Mouse (Mus musculus) kidney, postnatal 25 days (tissue): ENCODE results near the gene Ctcf.
A peak's percentile ranks its signal among the peaks of the same experiment; 100 is the strongest.

Experiments used
- DNase-seq, 2 experiments: peaks; one replicate each; pipeline ENCODE4 v3.0.0; 2021; ENCODE audit warnings: mixed read lengths in 2 of 2

Ctcf gene

DNA sequence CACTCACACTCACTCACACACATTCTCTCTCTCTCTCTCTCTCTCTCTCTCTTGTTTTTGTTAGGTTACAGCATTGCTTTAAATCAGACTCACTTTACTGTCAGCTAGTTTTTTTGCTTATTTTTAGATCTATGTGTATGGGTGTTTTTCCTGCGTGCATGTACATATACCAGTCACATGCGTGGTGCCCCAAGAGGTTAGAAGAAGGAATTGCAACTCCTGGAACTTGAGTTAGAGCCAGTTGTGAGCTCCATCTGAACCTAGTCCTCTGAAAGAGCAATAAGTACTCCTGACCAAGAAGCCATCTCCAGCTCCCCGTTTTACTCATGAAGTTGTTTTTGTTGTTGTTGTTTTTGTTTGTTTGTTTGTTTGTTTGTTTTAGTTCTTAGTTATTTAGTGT, 24.8 kb downstream of the Ctcf start:
- DNase-seq, result peak in 1 of 2 experiments; percentile 36

GRCm38 (mm10) chr8:105677891-105678290, 41.5 kb downstream of the Ctcf start:
- DNase-seq, result no peak

GRCm38 (mm10) chr8:105685325-105685724, 49.0 kb downstream of the Ctcf start:
- DNase-seq, result no peak

DNA sequence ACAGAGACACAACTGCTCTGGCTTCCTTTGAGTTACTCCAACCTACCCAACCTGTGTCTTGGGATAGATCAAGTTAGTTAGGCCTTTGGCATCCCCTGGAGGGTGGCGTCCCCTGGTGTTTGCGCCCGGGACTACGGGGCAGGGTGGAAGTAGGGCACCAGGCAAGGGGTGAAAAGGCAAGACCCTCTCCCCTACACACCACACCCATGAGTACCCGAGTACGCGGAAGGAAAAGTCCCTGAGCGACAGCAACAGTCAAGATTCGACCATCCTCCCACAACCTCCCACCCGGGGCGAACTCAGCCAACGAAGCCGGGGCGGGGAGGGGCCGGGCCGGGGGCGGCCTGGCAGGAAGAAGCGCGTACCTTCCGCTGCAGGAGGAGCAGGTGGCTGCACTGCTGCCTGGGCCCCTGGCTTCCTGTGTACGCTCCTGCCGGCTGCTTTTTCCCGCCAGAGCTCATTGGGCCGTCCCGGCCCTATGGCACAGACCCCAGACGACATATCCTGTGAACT, 49.5 kb downstream of the Ctcf start, which contains the start of gene Carmil2:
Carmil2 (plus strand) TSS at position 479 of the 513 bp plus-strand sequence.
- peak; percentile 68 to 73 for DNase-seq

DNA sequence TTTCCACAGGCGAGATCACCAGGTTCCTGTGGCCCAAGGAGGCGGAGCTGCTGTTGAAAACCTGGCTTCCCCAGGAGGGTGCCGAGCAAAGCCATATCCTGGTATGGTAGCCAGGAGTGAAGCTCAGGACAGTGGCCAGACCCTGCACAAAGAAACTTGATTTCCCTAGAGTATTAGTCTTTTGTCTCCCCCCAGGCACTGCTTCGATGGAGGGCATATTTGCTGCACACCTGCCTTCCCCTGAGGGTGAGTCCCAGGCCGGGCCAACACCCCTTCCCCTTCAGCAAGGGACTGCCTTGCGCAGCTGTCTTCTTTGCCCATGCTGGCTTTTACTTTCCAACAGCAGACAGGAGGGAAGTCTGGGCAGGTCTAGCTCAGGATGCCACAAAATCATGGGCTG, 50.2 kb downstream of the Ctcf start:
- DNase-seq, result no peak

- no peak for DNase-seq
These were observed 51.1 kb downstream of the Ctcf start for GRCm38 (mm10) chr8:105687512-105687911.

- no peak for DNase-seq
These were observed 51.9 kb downstream of the Ctcf start for GRCm38 (mm10) chr8:105688242-105688752.

GRCm38 (mm10) chr8:105689256-105689982, 53.1 kb downstream of the Ctcf start:
- DNase-seq, result no peak

DNA sequence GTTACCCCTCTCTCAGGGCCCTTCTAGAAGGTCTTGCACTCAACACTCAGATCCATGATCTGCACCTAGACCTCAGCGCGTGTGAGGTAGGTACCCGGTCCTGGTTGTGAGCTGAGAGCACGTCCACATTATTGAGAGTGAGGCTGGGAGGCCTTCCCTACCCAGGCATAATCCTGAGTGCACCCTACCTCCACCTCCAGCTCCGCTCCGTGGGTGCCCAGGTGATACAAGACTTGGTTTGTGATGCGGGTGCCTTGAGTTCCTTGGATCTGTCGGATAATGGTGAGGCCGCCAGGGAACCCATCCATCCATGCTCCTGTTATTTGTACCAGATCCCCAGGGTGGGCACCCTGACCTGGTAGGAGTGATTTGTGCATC, 53.6 kb downstream of the Ctcf start:
- no peak for DNase-seq

GRCm38 (mm10) chr8:105690978-105691377, 54.6 kb downstream of the Ctcf start:
- DNase-seq, result no peak

- DNase-seq, result no peak
These were observed 56.2 kb downstream of the Ctcf start for GRCm38 (mm10) chr8:105692449-105693182.

DNA sequence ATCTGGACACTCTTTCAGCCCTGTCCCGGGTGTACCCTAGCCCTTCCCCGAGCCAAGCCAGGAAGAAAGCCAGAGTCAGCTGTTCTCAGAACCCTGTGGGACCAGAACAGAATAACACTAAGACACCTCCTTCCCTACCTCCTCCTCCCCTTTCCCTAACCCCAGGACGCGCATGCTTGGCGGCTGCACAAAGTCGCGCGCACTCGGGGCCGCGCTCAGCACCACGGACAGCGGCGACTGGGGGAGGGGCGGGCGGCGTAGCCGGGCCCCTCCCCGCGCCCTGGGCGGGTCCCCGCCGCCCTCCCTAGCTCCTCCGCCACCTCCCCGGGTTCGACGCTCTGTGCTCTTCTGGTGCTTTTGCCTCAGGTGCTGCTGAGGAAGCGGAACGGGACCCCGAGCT, 57.3 kb downstream of the Ctcf start:
- peak; percentile 75 to 83 for DNase-seq

- DNase-seq, result no peak
These were observed 57.9 kb downstream of the Ctcf start for GRCm38 (mm10) chr8:105694051-105694799.

GRCm38 (mm10) chr8:105695080-105695780, 58.9 kb downstream of the Ctcf start:
- DNase-seq, result no peak

- peak in 1 of 2 experiments; percentile 44 for DNase-seq
These were observed 60.9 kb downstream of the Ctcf start for GRCm38 (mm10) chr8:105697196-105697780.

- DNase-seq, result no peak
These were observed 62.4 kb downstream of the Ctcf start for GRCm38 (mm10) chr8:105698734-105699133.

GRCm38 (mm10) chr8:105699488-105700215, 63.3 kb downstream of the Ctcf start:
- no peak for DNase-seq

DNA sequence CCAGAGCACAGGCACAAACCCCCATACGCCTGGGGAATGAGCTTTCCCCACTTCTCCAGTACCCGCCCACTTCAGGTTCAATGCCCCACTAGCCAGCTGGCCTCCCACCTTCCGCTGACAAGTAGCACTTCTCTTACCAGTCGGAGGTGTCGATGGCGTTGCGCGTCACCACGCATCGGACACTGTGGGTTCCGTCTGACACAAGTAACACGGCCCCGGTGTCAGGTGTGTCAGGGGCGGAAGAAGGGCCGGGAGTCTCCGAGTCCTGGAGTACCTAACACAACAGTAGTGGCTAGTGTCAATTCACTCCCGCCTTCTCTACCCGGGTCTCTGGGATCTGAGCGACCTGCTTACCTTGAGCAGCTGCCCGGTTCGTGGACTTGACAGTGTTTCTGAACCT, 64.2 kb downstream of the Ctcf start:
- peak; percentile 62 to 82 for DNase-seq

DNA sequence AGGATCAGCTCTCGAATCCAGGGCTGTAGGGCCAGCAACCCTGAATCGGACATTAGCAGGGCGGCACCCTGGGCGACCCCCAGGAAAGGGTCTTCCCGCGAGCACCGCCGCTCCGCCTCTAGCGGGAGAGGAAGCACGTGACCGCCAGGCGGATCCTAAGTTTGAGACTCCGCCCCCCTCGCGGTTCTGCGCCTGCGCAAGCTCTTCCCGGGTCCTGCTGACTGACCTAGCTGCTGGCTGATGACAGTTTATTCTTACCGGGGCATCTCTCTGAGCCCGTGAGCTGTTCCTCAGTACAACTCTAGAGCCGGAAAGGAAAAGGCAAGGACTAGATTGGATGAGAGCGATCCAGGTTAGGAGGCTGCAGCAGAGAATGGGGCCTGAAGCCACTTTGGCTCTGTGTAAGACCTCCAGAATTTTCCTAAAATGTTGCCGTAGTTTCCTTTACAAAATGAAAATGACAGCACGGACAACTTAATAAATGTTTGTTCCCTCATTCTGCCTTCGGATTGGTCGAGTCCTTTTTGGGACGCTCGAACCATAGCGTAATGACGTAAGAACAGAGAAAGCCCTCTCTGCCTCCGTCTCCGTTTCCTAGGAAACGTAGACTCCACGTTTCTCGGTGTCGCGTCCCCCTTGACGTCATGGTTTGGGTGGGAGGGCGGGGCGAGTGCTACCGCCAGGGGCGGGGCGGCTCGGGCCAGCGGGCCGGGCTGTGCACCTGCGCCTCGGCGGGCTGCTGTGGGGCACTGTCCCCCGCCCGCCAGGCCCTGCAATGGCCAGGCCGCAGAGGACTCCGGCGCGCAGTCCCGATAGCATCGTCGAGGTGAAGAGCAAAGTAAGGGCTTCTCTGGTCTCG, 64.8 kb downstream of the Ctcf start, which contains the start of the genes Acd and Pard6a:
Acd (minus strand) TSS at position 137 of the 859 bp plus-strand sequence.
Pard6a (plus strand) TSS at position 183 of the 859 bp plus-strand sequence.
- DNase-seq, result peak; percentile 97

- no peak for DNase-seq
These were observed 65.6 kb downstream of the Ctcf start for GRCm38 (mm10) chr8:105702001-105702401.
